Mouse (Mus musculus) forebrain, embryonic 13.5 days (tissue): ENCODE data around the gene Gpr150. TPM values are rescaled to one million over a fixed set of nuclear protein-coding genes. Genes with fewer than 3 reads are reported as not detected.

Source experiments
- polyA plus RNA-seq: library from polyadenylated mRNA; unstranded; fragments of >200 nt; fragmentation: Nextera tagmentation; extraction: Ambion mirVana; gene quantifications from 2 replicates; pipeline ENCODE4 v1.2.1, GENCODE M21; 2015

The Gpr150 gene
- polyA plus RNA-seq, 1 experiment from 2014 or later, result 0.74 TPM

Other genes with a start within 250 kb of the Gpr150 start
- gene Glrx, start 217.1 kb downstream of the Gpr150 start, polyA plus RNA-seq, result 26.4 and 30.3 TPM in 2 replicates
- gene Rhobtb3, start 113.1 kb downstream of the Gpr150 start, polyA plus RNA-seq, result 38.3 and 38.7 TPM in 2 replicates
- gene Spata9, start 89.8 kb downstream of the Gpr150 start, polyA plus RNA-seq, result 1.2 and 1.8 TPM in 2 replicates
- 19.0 and 19.8 TPM in 2 replicates for gene Rfesd, start 38.3 kb downstream of the Gpr150 start, polyA plus RNA-seq
- gene Arsk, start 41.7 kb upstream of the Gpr150 start, polyA plus RNA-seq, result 4.2 and 6.0 TPM in 2 replicates
- 9.6 and 10.4 TPM in 2 replicates for gene Ttc37, start 41.7 kb upstream of the Gpr150 start, polyA plus RNA-seq
- 0.85 and 1.4 TPM in 2 replicates for gene Fam81b, start 248.1 kb upstream of the Gpr150 start, polyA plus RNA-seq